Mouse (Mus musculus) ES-Bruce4 (cell line): ENCODE results near the gene 2700081O15Rik. TPM values are rescaled to one million over a fixed set of nuclear protein-coding genes. Genes with fewer than 3 reads are reported as not detected.

Source experiments
- H3K27ac ChIP-seq: 2 replicates; pipeline ENCODE4 v1.5.1; 2012; ENCODE audit warnings: low read length, inconsistent platforms; ENCODE audit not compliant: insufficient read depth
- H3K27me3 ChIP-seq: 2 replicates; pipeline ENCODE4 v1.6.1; 2012; ENCODE audit warnings: mild to moderate bottlenecking, low read length, inconsistent platforms; ENCODE audit not compliant: control insufficient read depth, poor library complexity, insufficient read depth, severe bottlenecking
- H3K36me3 ChIP-seq: 2 replicates; pipeline ENCODE4 v1.6.1; 2012; ENCODE audit warnings: inconsistent platforms, mild to moderate bottlenecking, low read length, moderate library complexity; ENCODE audit not compliant: control insufficient read depth, poor library complexity, insufficient read depth, severe bottlenecking
- H3K4me1 ChIP-seq: one replicate; pipeline ENCODE4 v1.8.1; 2011; ENCODE audit warnings: low read length; ENCODE audit not compliant: control insufficient read depth, insufficient read depth
- H3K4me3 ChIP-seq: 2 replicates; pipeline ENCODE4 v1.5.1; 2011; ENCODE audit warnings: low read depth, mild to moderate bottlenecking, low read length
- H3K9ac ChIP-seq: 2 replicates; pipeline ENCODE4 v1.6.1; 2012; ENCODE audit warnings: low read depth, mild to moderate bottlenecking, inconsistent platforms; ENCODE audit not compliant: poor library complexity, severe bottlenecking
- H3K9me3 ChIP-seq: replicated peaks from 2 replicates; pipeline ENCODE4 v1.6.1; 2012; ENCODE audit warnings: mild to moderate bottlenecking, low read length, inconsistent platforms; ENCODE audit not compliant: control insufficient read depth, poor library complexity, insufficient read depth, severe bottlenecking
- CTCF ChIP-seq: IDR thresholded peaks from one replicate; pipeline ENCODE4 v1.8.1; 2011; ENCODE audit warnings: low read depth, low read length
- EP300 ChIP-seq: IDR thresholded peaks from 2 replicates; pipeline ENCODE4 v1.6.1; 2011; ENCODE audit warnings: low read depth, low read length; ENCODE audit not compliant: insufficient read depth
- POLR2A ChIP-seq: IDR thresholded peaks from one replicate; pipeline ENCODE4 v1.8.1; 2011; ENCODE audit warnings: low read length; ENCODE audit not compliant: insufficient read depth
- polyA plus RNA-seq: library from polyadenylated mRNA; stranded (reverse); fragments of >200 nt; gene quantifications from 2 replicates; pipeline ENCODE4 v1.2.4, GENCODE M21; 2011; ENCODE audit warnings: low read depth; ENCODE audit not compliant: missing spikeins, insufficient read depth, insufficient read length

2700081O15Rik gene
- polyA plus RNA-seq, 1 experiment, result 7.5 TPM

- TF ChIP-seq EP300, result no peak
- no peak for TF ChIP-seq POLR2A
- no peak for TF ChIP-seq CTCF
- Histone ChIP-seq H3K4me1 (no peaks in the 10 kb centered on the region), H3K4me3 (no peak overlapping the region), H3K9me3 (no peaks in the 10 kb centered on the region), H3K27ac (no peak overlapping the region), H3K9ac (no peak overlapping the region), H3K27me3 (no peaks in the 10 kb centered on the region), H3K36me3 (no peaks in the 10 kb centered on the region)
Measured at GRCm38 (mm10) chr19:7420108-7420507, 2.7 kb downstream of the 2700081O15Rik start.

GRCm38 (mm10) chr19:7420841-7421601 is 3.6 kb downstream of the 2700081O15Rik start:
- Histone ChIP-seq H3K36me3 (no peaks in the 10 kb centered on the region), H3K9me3 (no peaks in the 10 kb centered on the region), H3K27ac (no peak overlapping the region), H3K4me1 (no peaks in the 10 kb centered on the region), H3K4me3 (no peak overlapping the region), H3K27me3 (no peaks in the 10 kb centered on the region), H3K9ac (no peak overlapping the region)
- no peak for TF ChIP-seq EP300
- no peak for TF ChIP-seq POLR2A
- no peak for TF ChIP-seq CTCF

- no peak overlapping the region for H3K27ac ChIP-seq
- no peaks in the 10 kb centered on the region for H3K4me1 ChIP-seq
- no peak for TF ChIP-seq EP300
- TF ChIP-seq CTCF, result no peak
- peak overlapping the region; percentile 23; the same call in 1 of the 2 replicates for H3K9ac ChIP-seq
- no peaks in the 10 kb centered on the region for H3K27me3 ChIP-seq
- H3K4me3 ChIP-seq, result peak overlapping the region; percentile 48
- no peaks in the 10 kb centered on the region for H3K9me3 ChIP-seq
- H3K36me3 ChIP-seq, result 0 out of 2 replicates have a peak, but pooled peaks cover 2% of the 10 kb centered on the region
Measured at GRCm38 (mm10) chr19:7421602-7422591, 4.5 kb downstream of the 2700081O15Rik start.

GRCm38 (mm10) chr19:7422656-7423027 is 5.2 kb downstream of the 2700081O15Rik start:
- Histone ChIP-seq H3K4me1 (no peaks in the 10 kb centered on the region), H3K9ac (peak overlapping the region; percentile 17; the same call in 1 of the 2 replicates), H3K27ac (no peak overlapping the region), H3K4me3 (peak overlapping the region; percentile 48), H3K27me3 (no peaks in the 10 kb centered on the region), H3K36me3 (0 out of 2 replicates have a peak, but pooled peaks cover 2% of the 10 kb centered on the region), H3K9me3 (no peaks in the 10 kb centered on the region)
- TF ChIP-seq POLR2A, result no peak

- Histone ChIP-seq H3K9me3 (no peaks in the 10 kb centered on the region), H3K4me3 (peak overlapping the region; percentile 48), H3K27ac (no peak overlapping the region), H3K27me3 (no peaks in the 10 kb centered on the region), H3K4me1 (no peaks in the 10 kb centered on the region), H3K9ac (peak overlapping the region; percentile 17), H3K36me3 (0 out of 2 replicates have a peak, but pooled peaks cover 4% of the 10 kb centered on the region)
- TF ChIP-seq CTCF, result no peak
- TF ChIP-seq EP300, result no peak
- TF ChIP-seq POLR2A, result no peak
Measured at GRCm38 (mm10) chr19:7423028-7423655, 5.7 kb downstream of the 2700081O15Rik start.
